Mouse (Mus musculus): ENCODE data around the gene Dpf2.
"Not testable (repeated sequence)": the region's sequence is repeated elsewhere in the genome, so short reads cannot be mapped to it uniquely, and the experiment has no call there.

Dpf2 gene

GRCm38 (mm10) chr19:5894002-5894678 lies 18.7 kb downstream of the Dpf2 start, which contains the start of gene Tigd3:
Gene Tigd3, minus strand, starts transcription at chr19:5894149.
- in situ Hi-C loops (cut with MboI, MseI), result no loop called here

- in situ Hi-C loops (cut with MboI, MseI), result no loop called here
These were observed 19.4 kb downstream of the Dpf2 start for GRCm38 (mm10) chr19:5893282-5894001.

GRCm38 (mm10) chr19:5892735-5893134 lies 20.1 kb downstream of the Dpf2 start:
- in situ Hi-C loops (cut with MboI, MseI), result no loop called here

GRCm38 (mm10) chr19:5892262-5892661 lies 20.5 kb downstream of the Dpf2 start:
- in situ Hi-C loops (cut with MboI, MseI), result no loop called here

- in situ Hi-C loops (cut with MboI, MseI), result no loop called here
These were observed 21.1 kb downstream of the Dpf2 start for GRCm38 (mm10) chr19:5891521-5892258.

- in situ Hi-C loops (cut with MboI, MseI), result no loop called here
These were observed 23.6 kb downstream of the Dpf2 start for GRCm38 (mm10) chr19:5889211-5889610.

- in situ Hi-C loops (cut with MboI, MseI), result no loop called here
These were observed 25.5 kb downstream of the Dpf2 start for GRCm38 (mm10) chr19:5887234-5887815.

GRCm38 (mm10) chr19:5885838-5886237 lies 27.0 kb downstream of the Dpf2 start:
- in situ Hi-C loops (cut with MboI, MseI), result no loop called here

GRCm38 (mm10) chr19:5883935-5884334 lies 28.9 kb downstream of the Dpf2 start:
- in situ Hi-C loops (cut with MboI, MseI), result no loop called here

- in situ Hi-C loops (cut with MboI, MseI), result not testable (repeated sequence)
These were observed 30.7 kb downstream of the Dpf2 start for GRCm38 (mm10) chr19:5882079-5882478.

GRCm38 (mm10) chr19:5881155-5881554 lies 31.7 kb downstream of the Dpf2 start:
- in situ Hi-C loops (cut with MboI, MseI), result no loop called here

- in situ Hi-C loops (cut with MboI, MseI), result loop anchor here (5.0 kb wide), 2 partner anchors 37 to 87 kb away; no protein-coding TSS in a partner anchor
These were observed 33.1 kb downstream of the Dpf2 start for GRCm38 (mm10) chr19:5879735-5880134.

- in situ Hi-C loops (cut with MboI, MseI), result loop anchor here (5.0 kb wide), 2 partner anchors 37 to 87 kb away; no protein-coding TSS in a partner anchor
These were observed 33.9 kb downstream of the Dpf2 start for GRCm38 (mm10) chr19:5878916-5879315.

GRCm38 (mm10) chr19:5878362-5878722 lies 34.5 kb downstream of the Dpf2 start:
- in situ Hi-C loops (cut with MboI, MseI), result loop anchor here (5.0 kb wide), 2 partner anchors 36 to 86 kb away; no protein-coding TSS in a partner anchor

- in situ Hi-C loops (cut with MboI, MseI), result loop anchor here (5.0 kb wide), 2 partner anchors 35 to 85 kb away; no protein-coding TSS in a partner anchor
These were observed 35.0 kb downstream of the Dpf2 start, which contains the start of gene Slc25a45 for GRCm38 (mm10) chr19:5877618-5878361. Gene Slc25a45, plus strand, starts transcription at chr19:5877808.

GRCm38 (mm10) chr19:5874969-5875480 lies 37.8 kb downstream of the Dpf2 start, which contains the start of gene Frmd8:
Gene Frmd8, minus strand, starts transcription at chr19:5875274.
- in situ Hi-C loops (cut with MboI, MseI), result loop anchor here (5.0 kb wide), 2 partner anchors 33 to 83 kb away; no protein-coding TSS in a partner anchor

- in situ Hi-C loops (cut with MboI, MseI), result no loop called here
These were observed 38.3 kb downstream of the Dpf2 start for GRCm38 (mm10) chr19:5874391-5874968.

GRCm38 (mm10) chr19:5872931-5873556 lies 39.8 kb downstream of the Dpf2 start:
- in situ Hi-C loops (cut with MboI, MseI), result no loop called here

- in situ Hi-C loops (cut with MboI, MseI), result no loop called here
These were observed 40.3 kb downstream of the Dpf2 start for GRCm38 (mm10) chr19:5872528-5872927.

GRCm38 (mm10) chr19:5871683-5872082 lies 41.1 kb downstream of the Dpf2 start:
- in situ Hi-C loops (cut with MboI, MseI), result no loop called here

Measured in T-helper 2 cell (primary cell).